Mouse (Mus musculus) liver, embryonic 14.5 days (tissue): ENCODE measurements around the gene Hpcal1. TPM values are rescaled to one million over a fixed set of nuclear protein-coding genes. Genes with fewer than 3 reads are reported as not detected.

Source experiments
- ATAC-seq: fragments of 200-750 bp; cut with Nextera tagmentation; 2 replicates; pipeline ENCODE4 v1.8.0; 2017; ENCODE audit warnings: moderate number of reproducible peaks, mild to moderate bottlenecking, moderate library complexity; ENCODE audit not compliant: insufficient read depth
- DNase-seq, 3 experiments: peaks; one replicate each; pipeline ENCODE4 v3.0.0-alpha.2; 2012 to 2013; ENCODE audit warnings: low read depth in 3 of 3, low spot score in 3 of 3
- H3K27ac ChIP-seq: fragments of 300-500 bp; sonication (generic); 2 replicates; pipeline ENCODE4 v1.5.1; 2014; ENCODE audit warnings: moderate library complexity, mild to moderate bottlenecking, control low read depth, inconsistent platforms
- H3K27me3 ChIP-seq: fragments of 300-500 bp; sonication (generic); 2 replicates; pipeline ENCODE4 v1.6.1; 2014; ENCODE audit warnings: mild to moderate bottlenecking, low read length, moderate library complexity; ENCODE audit not compliant: control insufficient read depth, insufficient read depth
- H3K36me3 ChIP-seq: fragments of 300-500 bp; sonication (generic); replicated peaks from 2 replicates; pipeline ENCODE4 v1.6.1; 2014; ENCODE audit warnings: low read depth; ENCODE audit not compliant: control insufficient read depth, insufficient read depth
- H3K4me1 ChIP-seq, 2 experiments: fragments of 200-500 bp in 1 of 2; fragments of 300-500 bp in 1 of 2; sonication (generic) in 1 of 2; replicated peaks; 2 replicates each; pipeline ENCODE4 v1.6.1; 2012 to 2014; ENCODE audit warnings: antibody characterized with exemption in 1 of 2, inconsistent platforms in 1 of 2, low read length in 1 of 2; ENCODE audit not compliant: control insufficient read depth in 2 of 2, insufficient read depth in 2 of 2
- H3K4me2 ChIP-seq: fragments of 300-500 bp; sonication (generic); 2 replicates; pipeline ENCODE4 v1.6.1; 2014; ENCODE audit warnings: low read depth, mild to moderate bottlenecking, control low read depth, moderate library complexity
- H3K4me3 ChIP-seq, 2 experiments: fragments of 200-500 bp in 1 of 2; fragments of 300-500 bp in 1 of 2; sonication (generic) in 1 of 2; 2 replicates each; pipeline ENCODE4 v1.5.1; 2012 to 2014; ENCODE audit warnings: low read depth in 2 of 2, low read length in 2 of 2, mild to moderate bottlenecking in 2 of 2, control low read depth in 1 of 2, inconsistent platforms in 1 of 2, moderate library complexity in 1 of 2; ENCODE audit not compliant: insufficient read depth in 1 of 2
- H3K9ac ChIP-seq: fragments of 300-500 bp; sonication (generic); replicated peaks from 2 replicates; pipeline ENCODE4 v1.6.1; 2014; ENCODE audit warnings: mild to moderate bottlenecking, control low read depth, moderate library complexity
- H3K9me3 ChIP-seq: fragments of 300-500 bp; sonication (generic); 2 replicates; pipeline ENCODE4 v1.6.1; 2016; ENCODE audit warnings: low read length, mixed read lengths; ENCODE audit not compliant: control insufficient read depth
- CTCF ChIP-seq: IDR thresholded peaks from 2 replicates; pipeline ENCODE4 v1.5.1; 2016; ENCODE audit warnings: antibody characterized with exemption, low read depth, control low read depth
- EP300 ChIP-seq: IDR thresholded peaks from 2 replicates; pipeline ENCODE4 v1.6.1; 2016; ENCODE audit warnings: antibody characterized with exemption, low read depth
- WGBS: fragments of 180-500 bp; shearing (Covaris S2); extraction: QIAGEN DNeasy Blood & Tissue Kit; methylation state at CpG from one replicate; pipeline ENCODE4 v1.1.7; 2014; ENCODE audit not compliant: insufficient replicate concordance; 5-methylcytosine and 5-hydroxymethylcytosine counted together
- polyA plus RNA-seq, 2 experiments: library from polyadenylated mRNA; depleted of rRNA in 1 of 2; stranded (reverse) in 1 of 2; unstranded in 1 of 2; fragments of >200 nt; fragmentation: Nextera tagmentation in 1 of 2; extraction: Ambion mirVana in 1 of 2; gene quantifications; 2 replicates each; pipeline versions ENCODE4 v1.2.1 to v1.2.3; 2012 to 2014

Hpcal1 gene
- polyA plus RNA-seq, 2 experiments, result 13.6 to 16.6 TPM

- Histone ChIP-seq H3K4me1 (peaks cover 0 to 26% of the 10 kb centered on the region in 2 experiments; a peak in 2 of 4 replicates), H3K9me3 (no peaks in the 10 kb centered on the region), H3K4me3 (no peak overlapping the region), H3K27ac (no peak overlapping the region), H3K4me2 (no peak overlapping the region), H3K36me3 (no peaks in the 10 kb centered on the region), H3K9ac (no peak overlapping the region), H3K27me3 (no peaks in the 10 kb centered on the region)
- WGBS, result 33% methylated on average over 6 of the region's 6 CpGs
- TF ChIP-seq CTCF (no peak), EP300 (no peak)
- no peak for DNase-seq
- ATAC-seq, result no peak
Measured at GRCm38 (mm10) chr12:17702944-17703335, 12.3 kb downstream of the Hpcal1 start.

- Histone ChIP-seq H3K4me3 (no peak overlapping the region), H3K9me3 (no peaks in the 10 kb centered on the region), H3K9ac (no peak overlapping the region), H3K27ac (no peak overlapping the region), H3K4me2 (no peak overlapping the region), H3K27me3 (no peaks in the 10 kb centered on the region), H3K4me1 (peaks cover 0 to 25% of the 10 kb centered on the region in 2 experiments; a peak in 1 of 4 replicates), H3K36me3 (no peaks in the 10 kb centered on the region)
- DNase-seq (no peak), ATAC-seq (no peak)
- TF ChIP-seq EP300, result no peak
- no peak for TF ChIP-seq CTCF
- WGBS, result 75% methylated on average over 3 of the region's 3 CpGs
Measured at GRCm38 (mm10) chr12:17703866-17704265, 13.2 kb downstream of the Hpcal1 start.

GRCm38 (mm10) chr12:17707472-17707871 is 16.8 kb downstream of the Hpcal1 start:
- H3K9me3 ChIP-seq, result no peaks in the 10 kb centered on the region
- no peak overlapping the region for H3K27ac ChIP-seq
- H3K36me3 ChIP-seq, result no peaks in the 10 kb centered on the region
- no peak overlapping the region for H3K4me2 ChIP-seq
- H3K9ac ChIP-seq, result no peak overlapping the region
- ATAC-seq (no peak), DNase-seq (no peak)
- no peaks in the 10 kb centered on the region for H3K27me3 ChIP-seq
- H3K4me3 ChIP-seq, result no peak overlapping the region
- peaks cover 0 to 31% of the 10 kb centered on the region in 2 experiments; a peak in 3 of 4 replicates for H3K4me1 ChIP-seq
- TF ChIP-seq CTCF (no peak), EP300 (no peak)

GRCm38 (mm10) chr12:17709451-17709850 is 18.8 kb downstream of the Hpcal1 start:
- Histone ChIP-seq H3K9me3 (no peaks in the 10 kb centered on the region), H3K4me2 (no peak overlapping the region), H3K4me1 (peaks cover 0 to 21% of the 10 kb centered on the region in 2 experiments; a peak in 3 of 4 replicates), H3K36me3 (no peaks in the 10 kb centered on the region), H3K27me3 (no peaks in the 10 kb centered on the region), H3K4me3 (no peak overlapping the region), H3K27ac (no peak overlapping the region), H3K9ac (no peak overlapping the region)
- no peak for DNase-seq
- 46% methylated on average over 4 of the region's 4 CpGs for WGBS
- ATAC-seq, result peak; percentile 52; the same call in 1 of the 2 replicates
- TF ChIP-seq EP300 (no peak), CTCF (peak; percentile 61)

- Histone ChIP-seq H3K4me1 (peaks cover 0 to 25% of the 10 kb centered on the region in 2 experiments; a peak in 3 of 4 replicates), H3K4me2 (0 out of 2 replicates have a peak overlapping the region, but pooled peaks have one; percentile 6), H3K36me3 (no peaks in the 10 kb centered on the region), H3K4me3 (no peak overlapping the region), H3K9me3 (no peaks in the 10 kb centered on the region), H3K27ac (no peak overlapping the region), H3K27me3 (no peaks in the 10 kb centered on the region), H3K9ac (no peak overlapping the region)
- no peak for TF ChIP-seq EP300
- TF ChIP-seq CTCF, result no peak
- 57% methylated on average over 17 of the region's 17 CpGs for WGBS
- DNase-seq (no peak), ATAC-seq (no peak)
Measured at GRCm38 (mm10) chr12:17709926-17710746, 19.5 kb downstream of the Hpcal1 start.
